Mouse (Mus musculus) MEL (cell line): ENCODE measurements around the gene Gm21985.

ENCODE experiments used
- MEF2A ChIP-seq: IDR thresholded peaks from 2 replicates; pipeline ENCODE4 v1.6.1; 2014; ENCODE audit warnings: low read depth, mild to moderate bottlenecking, inconsistent platforms, low read length, improper control_type of control experiment; ENCODE audit not compliant: poor library complexity, insufficient replicate concordance, severe bottlenecking; ENCODE audit errors: extremely low read depth
- ZMIZ1 ChIP-seq: IDR thresholded peaks from 2 replicates; pipeline ENCODE4 v1.6.1; 2012; ENCODE audit warnings: low read depth, mild to moderate bottlenecking, inconsistent platforms, low read length, improper control_type of control experiment, moderate library complexity

DNA sequence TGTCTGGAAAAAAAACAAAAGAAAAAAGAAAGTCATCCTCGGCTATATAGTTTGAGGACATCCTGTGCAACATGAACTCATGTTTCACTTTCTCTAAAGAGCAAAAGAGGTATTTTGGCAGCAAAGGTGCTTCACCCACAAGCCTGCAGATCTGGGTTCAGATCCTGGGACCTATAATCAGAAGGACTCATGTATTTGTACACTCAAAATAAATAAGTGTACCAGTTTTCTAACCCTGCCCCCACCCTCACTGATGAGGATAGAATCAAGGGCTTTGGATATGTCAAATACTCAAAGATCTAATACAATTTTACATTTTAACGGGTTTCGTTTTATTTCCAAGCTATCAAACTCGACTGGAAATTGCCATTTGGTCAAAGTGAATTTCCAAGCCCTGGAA lies 1.8 kb upstream of the Gm21985 start:
- no peak for TF ChIP-seq ZMIZ1
- TF ChIP-seq MEF2A = no peak
